Mouse (Mus musculus) mesoderm, embryonic 11.5 days (tissue): ENCODE data around the gene Utp14a.

Experiments used
- DNase-seq: peaks from one replicate; pipeline ENCODE4 v3.0.0-alpha.2; 2012; ENCODE audit warnings: low read depth, low spot score

The Utp14a gene

GRCm38 (mm10) chrX:48311727-48312126 lies 55.1 kb downstream of the Utp14a start:
- no peak for DNase-seq

GRCm38 (mm10) chrX:48314530-48315079 lies 57.9 kb downstream of the Utp14a start:
- peak; percentile 62 for DNase-seq

GRCm38 (mm10) chrX:48317444-48317843 lies 60.8 kb downstream of the Utp14a start:
- no peak for DNase-seq

- no peak for DNase-seq
Observed at GRCm38 (mm10) chrX:48318194-48318593, 61.5 kb downstream of the Utp14a start.
